In the genomic region with DNA sequence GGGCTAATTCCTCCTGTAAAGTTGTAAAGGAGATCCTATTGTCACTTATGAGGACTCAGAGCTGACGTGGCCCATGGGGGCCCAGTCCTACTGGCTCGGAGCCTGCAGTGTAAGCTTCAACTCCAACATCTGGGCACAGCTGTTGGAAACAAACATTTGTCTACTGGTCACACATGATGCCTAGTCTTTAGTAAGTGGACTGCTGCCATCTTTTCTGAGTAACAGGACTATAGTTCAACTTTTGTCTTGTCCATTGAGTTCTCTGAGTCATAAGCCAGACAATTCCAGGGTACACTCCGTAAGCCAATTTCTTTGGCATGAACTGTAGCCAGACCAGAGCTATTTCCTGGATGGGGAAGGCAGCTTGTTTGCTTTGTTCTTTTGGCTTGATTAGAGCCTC, we compare ENCODE assay signal across 14 mouse cellular contexts. TPM values are rescaled to one million over a fixed set of nuclear protein-coding genes. Genes with fewer than 3 reads are reported as not detected.
A peak's percentile ranks its signal among the peaks of the same experiment; 100 is the strongest.
DNase-seq lines count a peak whose midpoint lies in the region; ATAC-seq and TF ChIP-seq lines count a peak whose summit lies in the region.
"Had no signal": no experiment of that assay in that cellular context is flagged by ENCODE, and none has a peak within 500 bp of the region (broad histone marks: within the 10 kb centered on the region; RNA-seq: fewer than 3 reads in every experiment).

No protein-coding gene starts in this region.

- no peak overlapping the region for H3K4me3 ChIP-seq in kidney, adult 2 months (ENCODE audit: insufficient read depth, low read depth, low read length)
- no peak overlapping the region for H3K4me3 ChIP-seq in kidney, embryonic 16.5 days (ENCODE audit: low read length)
- no peak overlapping the region for H3K4me3 ChIP-seq in heart, postnatal 0 days (ENCODE audit: low read depth, low read length)
- H3K4me3 ChIP-seq in myocyte = no peak overlapping the region
- H3K4me3 ChIP-seq: hindbrain, embryonic 15.5 days; liver, embryonic 13.5 days; midbrain, embryonic 15.5 days had no signal

- H3ac ChIP-seq in myocyte (ENCODE audit: control insufficient read depth, insufficient read length) = no peak overlapping the region

- H3K79me2 ChIP-seq in myocyte (ENCODE audit: control insufficient read depth, insufficient read depth) = no peaks in the 10 kb centered on the region

- peak; percentile 64 for DNase-seq in kidney, adult 2 months
- DNase-seq in Patski (ENCODE audit: low read depth, low spot score) = peak; percentile 47
- peak; percentile 44 for DNase-seq in heart, postnatal 0 days (ENCODE audit: low spot score)
- no peak for DNase-seq in ovary, postnatal 36 days (ENCODE audit: low spot score)
- DNase-seq: liver, embryonic 13.5 days; thymus, adult 2 months had no signal

- peaks cover 12% of the 10 kb centered on the region for H3K4me1 ChIP-seq in kidney, adult 2 months (ENCODE audit: control insufficient read depth, insufficient read depth, low read length)
- H3K4me1 ChIP-seq in kidney, embryonic 16.5 days (ENCODE audit: insufficient read depth, low read length) = peaks cover 5% of the 10 kb centered on the region; the same call in 1 of the 2 replicates
- H3K4me1 ChIP-seq in heart, postnatal 0 days (ENCODE audit: control insufficient read depth, insufficient read depth) = no peaks in the 10 kb centered on the region
- H3K4me1 ChIP-seq: hindbrain, embryonic 15.5 days; liver, embryonic 13.5 days; midbrain, embryonic 15.5 days had no signal

- ATAC-seq in kidney, embryonic 16.5 days (ENCODE audit: low FRiP score, low TSS enrichment) = no peak
- no peak for ATAC-seq in Patski
- peak; percentile 58 for ATAC-seq in heart, postnatal 0 days (ENCODE audit: insufficient read depth, low read depth)
- no peak for ATAC-seq in megakaryocyte progenitor cell, adult 5-6 weeks (replicated peaks; ENCODE audit: poor library complexity)
- ATAC-seq in granulocyte monocyte progenitor cell, adult 5-6 weeks (replicated peaks; ENCODE audit: poor library complexity, severe bottlenecking) = no peak
- ATAC-seq: midbrain, embryonic 15.5 days had no signal

- TF ChIP-seq EP300 in heart, postnatal 0 days (IDR thresholded peaks at IDR 0.05; ENCODE audit: low read depth) = no peak

- no peaks in the 10 kb centered on the region for H3K36me3 ChIP-seq in kidney, adult 2 months (ENCODE audit: control insufficient read depth, insufficient read depth, low read length)
- no peaks in the 10 kb centered on the region for H3K36me3 ChIP-seq in kidney, embryonic 16.5 days (ENCODE audit: insufficient read depth, low read length)
- H3K36me3 ChIP-seq in heart, postnatal 0 days (replicated peaks; ENCODE audit: control insufficient read depth, insufficient read depth, low read length) = no peaks in the 10 kb centered on the region
- no peaks in the 10 kb centered on the region for H3K36me3 ChIP-seq in myocyte (ENCODE audit: control insufficient read depth, insufficient read depth)
- H3K36me3 ChIP-seq: hindbrain, embryonic 15.5 days; liver, embryonic 13.5 days; midbrain, embryonic 15.5 days had no signal

- CTCF ChIA-PET in Patski (lab: Charles Lee) = interaction anchor here (1.2 to 3.0 kb wide), 4 partner anchors 11 to 315 kb away, joined by 3 to 12 read pairs (median 6); no protein-coding TSS in a partner anchor

- in situ Hi-C loops in Patski (cut with MboI; ENCODE audit: low pct_unique_long_range_greater_than_20kb) = no loop called here

- H3K27me3 ChIP-seq in kidney, adult 2 months (replicated peaks; ENCODE audit: control insufficient read depth, insufficient read depth, low read length) = no peaks in the 10 kb centered on the region
- H3K27me3 ChIP-seq in kidney, embryonic 16.5 days (ENCODE audit: insufficient read depth, low read length) = no peaks in the 10 kb centered on the region
- no peaks in the 10 kb centered on the region for H3K27me3 ChIP-seq in Patski
- H3K27me3 ChIP-seq in heart, postnatal 0 days (ENCODE audit: control insufficient read depth, insufficient read depth, low read length) = no peaks in the 10 kb centered on the region
- H3K27me3 ChIP-seq in myocyte (ENCODE audit: control insufficient read depth, insufficient read depth, insufficient read length) = no peaks in the 10 kb centered on the region
- H3K27me3 ChIP-seq: hindbrain, embryonic 15.5 days; liver, embryonic 13.5 days; midbrain, embryonic 15.5 days had no signal

- H3K9ac ChIP-seq in kidney, embryonic 16.5 days (replicated peaks; ENCODE audit: low read length) = no peak overlapping the region
- H3K9ac ChIP-seq in heart, postnatal 0 days (replicated peaks; ENCODE audit: low read depth, low read length) = no peak overlapping the region
- H3K9ac ChIP-seq: hindbrain, embryonic 15.5 days; liver, embryonic 13.5 days; midbrain, embryonic 15.5 days had no signal

- POLR2A ChIA-PET in Patski (lab: Charles Lee) = no interaction called here

- H3K27ac ChIP-seq in kidney, adult 2 months (ENCODE audit: insufficient read depth, low read depth, low read length) = no peak overlapping the region
- H3K27ac ChIP-seq in kidney, embryonic 16.5 days (ENCODE audit: low read length) = no peak overlapping the region
- H3K27ac ChIP-seq in heart, postnatal 0 days (ENCODE audit: low read depth) = no peak overlapping the region
- H3K27ac ChIP-seq: hindbrain, embryonic 15.5 days; liver, embryonic 13.5 days; midbrain, embryonic 15.5 days had no signal

- TF ChIP-seq CTCF in kidney, adult 2 months (conservative IDR thresholded peaks at IDR 0.05; ENCODE audit: insufficient read depth, insufficient read length, low read depth, low read length) = no peak
- TF ChIP-seq CTCF in Patski (IDR thresholded peaks at IDR 0.05) = no peak
- TF ChIP-seq CTCF in heart, postnatal 0 days (IDR thresholded peaks at IDR 0.05; ENCODE audit: low read depth) = no peak

- no peak overlapping the region for H3K4me2 ChIP-seq in kidney, embryonic 16.5 days (replicated peaks; ENCODE audit: low read depth, low read length)
- H3K4me2 ChIP-seq in heart, postnatal 0 days (ENCODE audit: low read depth, low read length) = no peak overlapping the region
- peak overlapping the region; percentile 45 for H3K4me2 ChIP-seq in myocyte (ENCODE audit: low read depth)
- H3K4me2 ChIP-seq: hindbrain, embryonic 15.5 days; liver, embryonic 13.5 days; midbrain, embryonic 15.5 days had no signal

- TF ChIP-seq POLR2A in kidney, adult 2 months (IDR thresholded peaks at IDR 0.05; ENCODE audit: low read depth, low read length) = no peak
- no peak for TF ChIP-seq POLR2A in myocyte (IDR thresholded peaks at IDR 0.05; ENCODE audit: insufficient read length, low read depth)

- H3K9me3 ChIP-seq in kidney, embryonic 16.5 days (ENCODE audit: low read length) = no peaks in the 10 kb centered on the region
- H3K9me3 ChIP-seq in heart, postnatal 0 days (replicated peaks; ENCODE audit: control insufficient read depth, low read length) = no peaks in the 10 kb centered on the region
- H3K9me3 ChIP-seq: hindbrain, embryonic 15.5 days; liver, embryonic 13.5 days; midbrain, embryonic 15.5 days had no signal

- WGBS in kidney, adult 2 months = 60% methylated on average over 3 of the region's 3 CpGs
- WGBS in kidney, embryonic 16.5 days = 79% methylated on average over 3 of the region's 3 CpGs
- 63% methylated on average over 3 of the region's 3 CpGs for WGBS in heart, postnatal 0 days

TF ChIP-seq in myocyte, 11 proteins besides CTCF, POLR2A, EP300 and RAD21:
- TF ChIP-seq MYOD1 (IDR thresholded peaks at IDR 0.05; ENCODE audit: control insufficient read depth in 1 of 3, insufficient read length in 2 of 3, low read depth in 2 of 3) = peak in 1 of 3 experiments; percentile 8
- TF ChIP-seq SRF (IDR thresholded peaks at IDR 0.05; ENCODE audit: control insufficient read depth, insufficient read length, low read depth) = no peak

RNA-seq across cellular contexts. Expression of gene Gpr88, which starts 58.6 kb away (rescaled TPM):
- 0.39 and 0.80 TPM in 2 replicates for polyA plus RNA-seq in kidney, adult 2 months (2012; rRNA removed)
- polyA plus RNA-seq in kidney, embryonic 16.5 days (2015; fragmentation: Nextera tagmentation; extraction: Ambion mirVana) = 0.41 and 1.6 TPM in 2 replicates
- 0.50 TPM for polyA plus RNA-seq in Patski (2021)
- total RNA-seq in heart, postnatal 0 days (2014; rRNA removed; ENCODE audit: low replicate concordance) = not detected in 2 replicates
- 0.11 and 0.15 TPM in 2 replicates for polyA plus RNA-seq in heart, postnatal 0 days (2015; fragmentation: Nextera tagmentation; extraction: Ambion mirVana)
- not detected for polyA plus RNA-seq in myocyte (2012; fragmentation: generic; extraction: Trizol)
- not detected in 2 replicates for total RNA-seq in megakaryocyte progenitor cell, adult 5-6 weeks (2015)
- total RNA-seq in megakaryocyte progenitor cell, adult 5-6 weeks (2017) = not detected in 2 replicates
- total RNA-seq in granulocyte monocyte progenitor cell, adult 5-6 weeks (2014; fragmentation: Nextera tagmentation) = not detected in 2 replicates
- total RNA-seq in granulocyte monocyte progenitor cell, adult 5-6 weeks (2017) = not detected in 2 replicates
- total RNA-seq: common myeloid progenitor, adult 5-6 weeks; neutrophil, adult 5-6 weeks had no signal
